Mouse (Mus musculus) right cerebral cortex, postnatal 25 days (tissue): ENCODE measurements around the gene Ccdc77.

Source experiments
- DNase-seq: peaks from one replicate; pipeline ENCODE4 v3.0.0; 2022

The Ccdc77 gene

DNA sequence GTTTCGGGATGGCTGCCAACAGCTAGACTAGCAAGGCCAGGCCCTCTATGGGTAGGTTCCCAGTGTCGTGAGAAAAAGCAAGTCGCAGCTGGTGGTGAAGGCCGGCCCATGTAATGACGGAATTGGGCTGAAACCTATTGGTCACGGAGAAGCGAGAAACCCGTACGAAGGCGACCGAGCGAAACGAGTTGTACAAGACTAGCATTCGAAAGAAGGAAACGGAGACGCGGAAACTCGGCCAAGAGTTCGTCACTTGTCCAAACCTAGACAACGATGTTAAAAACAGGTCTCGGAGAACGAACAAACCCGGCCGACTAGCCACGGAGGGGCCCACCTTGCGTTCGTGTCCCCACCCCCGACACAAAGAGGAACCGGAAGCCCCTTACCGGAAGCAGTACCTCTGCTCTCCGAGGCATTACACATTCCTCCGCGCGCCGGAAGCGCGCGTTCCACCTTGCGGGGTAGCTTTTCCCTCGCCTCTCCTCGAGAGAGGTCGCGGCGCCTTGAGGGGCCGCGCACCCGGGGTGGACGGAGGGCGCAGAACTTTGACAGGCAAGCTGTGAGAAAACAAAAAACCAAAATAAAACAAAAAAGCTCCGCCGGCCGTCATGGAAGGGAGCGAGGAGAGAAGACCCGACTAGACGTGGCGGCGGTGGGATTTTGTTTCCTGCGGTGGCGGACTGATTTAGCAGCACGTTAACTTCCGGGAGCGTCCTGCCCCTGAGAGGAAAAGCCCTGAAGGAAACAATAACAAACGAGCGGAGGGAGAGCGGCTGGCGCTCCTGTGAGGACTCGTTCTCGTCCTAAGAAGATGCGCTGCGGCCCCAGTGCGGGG lies at the start of gene Ccdc77, which contains the start of gene Kdm5a:
TSS of gene Ccdc77 (minus strand) at position 687 of the 835 bp plus-strand sequence.
TSS of gene Kdm5a (plus strand) at position 437 of the 835 bp plus-strand sequence.
- peak; percentile 96 for DNase-seq

DNA sequence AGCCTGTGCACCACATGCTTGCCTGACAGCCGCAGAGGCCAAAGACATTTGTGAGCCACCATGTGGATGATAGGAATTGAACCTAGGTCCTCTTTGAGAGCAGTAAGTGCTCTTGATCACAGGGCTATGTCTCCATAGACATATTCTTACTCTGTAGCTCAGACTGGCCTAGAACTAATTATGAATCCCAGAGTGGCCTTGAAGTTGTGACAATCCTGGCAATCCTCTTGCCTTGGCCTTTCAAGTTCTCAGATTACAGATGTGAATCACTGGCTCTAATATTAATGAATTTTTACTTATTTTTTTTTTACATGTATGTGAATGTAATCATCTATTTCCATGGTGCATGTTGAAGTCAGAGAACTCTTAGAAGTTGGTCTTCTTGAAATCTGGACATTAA lies 39.8 kb upstream of the Ccdc77 start:
- no peak for DNase-seq

DNA sequence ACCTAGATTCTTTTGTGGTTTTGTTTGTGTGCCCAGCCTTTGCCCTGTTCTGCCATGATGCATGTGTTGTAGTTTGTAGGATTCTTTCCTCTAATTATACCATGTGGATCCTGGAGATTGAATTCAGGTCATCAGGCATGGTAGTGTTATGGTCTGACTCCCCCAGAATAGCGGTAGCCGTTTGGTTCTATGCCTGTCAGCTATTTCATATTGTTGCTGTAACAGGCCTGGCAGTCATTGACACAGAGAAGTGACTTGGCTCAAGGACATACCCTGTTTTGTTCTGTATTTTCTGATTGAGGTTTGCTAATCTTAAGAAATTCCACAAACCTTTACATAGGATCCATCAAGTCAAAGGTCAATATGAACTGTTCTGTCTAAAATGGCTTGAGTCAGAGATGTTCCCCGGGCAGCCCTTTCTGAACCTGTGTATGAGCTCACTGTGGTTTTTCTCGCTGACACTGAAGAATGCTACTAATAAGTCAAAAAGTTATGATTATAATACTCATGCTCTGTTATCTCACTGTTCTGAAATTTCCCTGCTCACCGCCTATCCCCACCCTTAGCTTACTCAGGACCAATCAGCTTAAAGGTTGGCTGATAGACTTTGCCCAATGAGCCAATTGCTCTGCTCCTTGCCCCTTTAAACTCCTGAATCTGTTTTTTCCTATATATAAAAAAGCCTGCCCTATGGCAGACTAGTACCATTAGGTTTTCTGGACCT lies 31.6 kb upstream of the Ccdc77 start:
- DNase-seq, result no peak

DNA sequence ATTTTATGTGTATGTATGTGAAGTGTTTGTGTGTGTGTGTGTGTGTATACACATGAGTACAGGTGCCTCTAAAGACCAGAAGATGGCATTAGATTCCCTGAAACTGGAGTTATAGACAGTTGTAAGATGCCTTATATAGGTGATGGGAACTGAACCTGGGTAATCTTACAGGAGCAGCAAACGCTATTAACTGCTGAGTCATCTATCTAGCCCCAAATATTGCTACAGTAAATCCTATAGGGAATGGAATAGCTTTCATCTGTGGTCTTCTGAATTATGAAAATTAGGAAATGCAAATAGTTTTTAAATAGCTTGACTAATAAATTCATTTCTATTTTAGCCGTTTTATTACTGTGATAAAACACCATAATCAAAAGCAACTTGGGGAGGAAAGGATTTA lies 28.6 kb upstream of the Ccdc77 start:
- no peak for DNase-seq

DNA sequence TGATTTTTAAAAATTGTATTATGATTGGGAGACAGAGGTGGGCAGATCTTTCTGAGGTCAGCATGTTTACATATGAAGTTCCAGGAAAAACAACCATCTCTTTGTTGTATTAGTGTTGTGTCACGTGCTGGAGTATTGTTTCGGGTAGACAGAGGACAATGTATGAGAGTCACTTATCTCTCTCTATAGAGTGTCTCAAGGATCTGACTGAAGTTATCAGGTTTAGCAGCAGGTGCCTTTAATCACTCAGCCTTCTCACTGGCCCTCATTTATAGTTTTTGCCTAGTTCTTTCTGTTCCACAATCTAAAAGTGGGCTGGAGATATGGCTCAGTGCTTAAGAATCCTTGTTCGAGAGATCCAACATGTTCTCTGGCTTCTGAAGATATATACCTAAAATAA lies 25.9 kb upstream of the Ccdc77 start:
- no peak for DNase-seq

DNA sequence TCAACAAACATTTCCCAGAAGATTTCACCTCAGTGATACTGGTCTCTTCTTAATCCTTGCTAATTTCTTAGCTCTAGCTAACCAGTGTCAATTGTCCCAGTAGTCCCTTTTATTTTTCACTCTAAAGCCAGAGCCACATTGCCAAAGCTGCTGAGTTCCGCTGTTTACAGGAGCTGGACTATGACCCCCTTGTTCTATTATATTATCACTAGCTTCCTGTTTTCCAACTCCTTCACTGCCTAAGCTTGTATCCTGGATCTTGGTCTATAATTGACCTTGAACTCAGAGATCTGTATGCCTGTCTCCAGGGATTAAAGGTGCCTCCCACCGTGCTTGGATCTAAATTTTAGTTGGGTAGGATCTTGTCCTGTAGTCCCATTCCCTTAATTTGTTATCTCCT lies 12.6 kb upstream of the Ccdc77 start:
- no peak for DNase-seq

DNA sequence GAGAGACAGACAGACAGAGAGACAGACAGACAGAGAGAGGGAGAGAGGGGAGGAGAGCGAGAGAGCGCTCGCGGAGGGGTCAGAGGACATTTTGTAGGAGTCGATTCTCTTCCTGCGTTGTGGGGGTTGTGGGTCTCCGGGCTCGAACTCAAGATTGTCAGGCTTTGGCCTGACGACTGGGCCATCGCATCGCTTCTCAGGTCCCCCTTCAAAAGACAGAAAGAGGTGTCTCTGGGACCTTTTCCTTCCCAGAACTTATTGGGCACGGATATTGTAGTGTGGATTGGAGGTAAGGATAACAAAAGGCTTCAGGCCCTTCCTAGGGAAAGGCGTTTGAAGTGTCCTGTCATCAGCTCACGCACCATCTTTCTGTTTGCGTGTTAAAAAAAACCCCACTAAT lies 877 bp upstream of the Ccdc77 start:
- DNase-seq, result no peak

DNA sequence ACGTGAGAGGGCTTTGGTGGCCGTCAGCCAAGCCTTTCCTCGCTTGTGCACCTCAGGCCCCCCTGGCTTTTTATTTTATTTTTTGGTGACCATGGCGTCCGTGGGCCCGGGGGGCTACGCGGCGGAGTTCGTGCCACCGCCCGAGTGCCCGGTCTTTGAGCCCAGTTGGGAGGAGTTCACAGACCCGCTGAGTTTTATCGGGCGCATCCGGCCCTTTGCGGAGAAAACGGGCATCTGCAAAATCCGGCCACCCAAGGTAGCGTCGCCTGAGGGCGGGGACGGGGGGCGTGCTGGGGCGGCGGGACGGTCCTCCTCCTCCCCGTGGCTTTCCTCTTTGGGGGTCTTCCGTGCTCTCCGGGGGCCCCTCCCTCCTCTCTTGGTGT lies 340 bp upstream of the Ccdc77 start:
- no peak for DNase-seq

DNA sequence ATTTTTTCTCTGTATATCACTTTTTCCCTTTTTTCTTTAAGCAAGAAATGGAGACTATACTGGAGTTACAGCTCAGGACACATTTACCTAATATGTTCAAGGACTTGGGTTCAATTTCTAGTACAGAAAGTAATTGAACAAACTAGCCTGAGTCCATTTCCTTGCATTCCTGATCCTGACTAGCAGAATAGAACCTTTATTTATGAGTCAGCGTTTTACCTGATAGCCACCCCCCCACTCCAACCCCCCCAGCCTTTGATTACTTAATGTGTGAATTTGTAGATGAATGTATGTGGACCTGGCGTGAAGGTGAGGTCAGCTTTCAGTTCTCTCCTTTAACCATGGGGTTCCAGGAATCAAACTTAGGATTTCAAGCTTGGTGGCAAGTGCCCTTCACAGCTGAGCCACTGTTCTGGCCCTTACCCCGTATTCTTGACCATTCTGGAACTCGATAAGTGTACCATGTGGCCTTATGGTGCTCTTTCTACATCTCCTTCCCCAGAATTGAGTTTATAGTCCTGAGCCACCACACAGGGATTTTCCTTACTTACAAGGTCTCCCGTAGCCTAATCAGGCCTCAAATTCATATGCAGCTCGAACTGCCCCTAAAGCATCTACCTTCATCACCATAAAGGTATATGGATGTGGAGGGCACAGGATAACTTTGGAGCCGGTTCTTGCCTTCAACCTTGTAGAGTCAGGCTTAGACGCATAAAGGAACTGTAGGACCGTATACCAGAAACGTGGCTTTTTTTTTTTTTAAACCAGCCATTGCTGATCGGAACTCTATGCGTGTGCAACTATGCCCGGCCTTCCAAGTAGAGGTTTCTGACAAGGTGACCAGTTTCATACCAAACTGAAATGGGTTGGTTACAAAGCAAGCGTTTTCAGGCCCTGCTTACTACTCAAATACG lies 1.1 kb downstream of the Ccdc77 start:
- DNase-seq, result no peak

DNA sequence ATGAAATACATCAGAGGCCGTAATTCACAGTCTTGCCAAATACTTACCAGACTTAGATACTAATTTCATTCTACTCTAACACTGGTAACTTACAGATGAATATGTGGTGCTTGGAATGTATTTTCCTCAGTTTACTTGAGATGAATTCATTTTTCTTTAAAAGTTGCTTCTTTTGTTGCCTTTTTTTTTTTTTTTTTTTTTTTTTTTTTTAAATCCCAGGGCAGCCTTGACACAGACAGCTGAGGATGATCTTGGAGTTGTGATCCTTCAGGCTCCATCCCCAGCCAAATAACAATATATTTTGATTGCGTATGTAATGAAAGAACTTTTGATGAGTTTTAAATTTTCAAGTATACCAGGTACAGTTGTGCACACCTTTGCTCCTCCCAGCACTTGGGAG lies 2.0 kb downstream of the Ccdc77 start:
- no peak for DNase-seq

DNA sequence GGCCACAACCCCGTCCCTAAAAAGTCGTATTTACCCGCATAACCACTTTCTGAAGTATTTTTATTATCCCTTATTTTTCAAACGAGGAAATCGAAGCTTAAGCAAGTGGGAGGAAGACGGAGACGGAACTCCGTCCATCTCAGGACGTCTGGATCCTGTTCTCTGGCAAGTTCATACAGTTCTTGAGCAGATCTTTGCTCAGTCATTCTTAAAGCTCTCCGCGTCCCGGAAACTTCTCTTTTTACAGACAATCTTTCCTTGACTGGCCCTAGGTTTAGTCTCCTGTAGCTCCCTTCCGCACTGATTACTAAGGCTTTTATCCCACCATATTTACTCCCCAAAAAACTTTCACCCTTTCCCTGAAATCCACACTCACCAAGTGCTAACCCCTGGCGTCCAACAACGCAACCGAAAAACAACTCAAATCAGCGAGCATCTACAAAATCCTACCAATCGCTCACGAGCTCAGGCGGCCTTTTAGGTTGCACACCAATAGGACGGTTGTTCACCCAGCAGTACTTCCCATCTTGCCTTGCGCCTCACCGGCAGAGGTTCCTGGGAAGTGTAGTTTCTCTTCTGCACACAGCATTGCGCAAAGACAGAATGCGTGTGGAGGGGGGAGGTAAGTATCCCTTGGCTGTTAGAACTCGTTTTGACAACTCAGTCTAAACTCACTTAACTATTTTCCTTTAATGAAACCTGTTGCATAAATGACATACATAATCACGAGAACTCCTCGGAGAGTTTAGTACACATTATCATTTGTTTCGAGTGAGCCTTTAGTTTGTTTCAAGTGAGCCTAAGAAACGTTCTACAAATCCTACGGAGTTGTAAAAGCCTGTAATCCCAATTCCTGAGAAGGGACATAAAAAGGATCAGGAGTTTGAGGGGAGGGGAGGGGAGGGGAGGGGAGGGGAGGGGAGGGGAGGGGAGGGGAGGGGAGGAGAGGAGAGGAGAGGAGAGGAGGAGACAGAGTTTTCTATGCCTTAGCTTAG lies 6.9 kb downstream of the Ccdc77 start:
- peak; percentile 86 for DNase-seq

DNA sequence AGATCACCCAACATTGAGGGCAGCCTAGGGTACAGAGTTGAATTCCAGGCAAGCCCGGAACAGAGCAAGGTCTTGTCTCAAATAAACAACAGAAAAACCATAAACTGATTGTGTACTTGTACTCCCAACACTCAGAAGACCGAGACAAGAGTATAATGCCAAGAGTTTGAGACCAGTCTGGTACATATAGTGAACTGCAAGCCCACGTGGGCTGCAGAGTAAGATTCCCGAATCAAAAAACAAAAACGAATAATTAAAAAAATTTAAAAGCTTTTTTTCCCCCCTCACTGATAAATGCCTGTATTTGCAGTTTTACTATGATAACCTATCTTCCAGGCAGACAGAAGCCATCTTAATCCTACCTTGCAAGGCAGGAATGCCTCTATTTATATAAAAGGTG lies 7.7 kb downstream of the Ccdc77 start:
- DNase-seq, result no peak

DNA sequence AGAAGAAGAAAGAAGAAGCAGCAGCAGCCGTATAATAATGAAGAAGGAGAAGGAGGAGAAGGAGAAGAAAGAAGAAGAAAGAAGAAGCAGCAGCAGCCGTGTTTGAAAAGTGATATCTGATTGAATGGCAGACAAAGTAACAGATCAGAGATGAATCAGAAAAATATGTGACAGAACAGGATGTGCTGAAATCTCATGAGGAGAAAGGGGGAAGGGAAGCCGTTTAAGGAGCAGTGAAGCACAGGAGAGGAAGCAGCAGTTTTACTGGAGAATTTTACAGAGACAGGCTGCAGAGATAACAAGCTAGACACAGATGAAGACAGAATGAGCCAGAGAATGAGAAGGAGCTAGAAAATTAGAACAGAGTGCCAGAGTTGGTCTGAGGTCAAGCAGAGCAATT lies 15.2 kb downstream of the Ccdc77 start:
- DNase-seq, result no peak

DNA sequence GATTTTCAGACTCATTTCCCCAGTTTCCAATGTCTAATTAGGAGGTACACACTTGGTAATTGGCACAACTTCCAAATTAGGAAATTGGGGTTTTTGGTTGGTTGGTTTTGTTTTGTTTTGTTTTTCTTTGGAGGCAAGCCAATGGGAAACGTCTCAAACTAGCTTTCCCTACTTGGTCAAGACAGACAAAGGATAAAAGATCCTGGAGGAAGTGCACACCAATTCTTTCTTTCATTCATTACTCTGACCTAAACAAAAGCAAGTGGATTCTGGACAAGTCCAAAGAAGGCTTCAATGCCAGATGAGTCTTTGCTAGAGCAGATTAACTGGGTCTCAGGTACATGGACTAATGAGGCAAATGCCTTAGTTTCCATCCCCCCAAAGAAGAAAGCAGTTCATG lies 20.2 kb downstream of the Ccdc77 start:
- no peak for DNase-seq

DNA sequence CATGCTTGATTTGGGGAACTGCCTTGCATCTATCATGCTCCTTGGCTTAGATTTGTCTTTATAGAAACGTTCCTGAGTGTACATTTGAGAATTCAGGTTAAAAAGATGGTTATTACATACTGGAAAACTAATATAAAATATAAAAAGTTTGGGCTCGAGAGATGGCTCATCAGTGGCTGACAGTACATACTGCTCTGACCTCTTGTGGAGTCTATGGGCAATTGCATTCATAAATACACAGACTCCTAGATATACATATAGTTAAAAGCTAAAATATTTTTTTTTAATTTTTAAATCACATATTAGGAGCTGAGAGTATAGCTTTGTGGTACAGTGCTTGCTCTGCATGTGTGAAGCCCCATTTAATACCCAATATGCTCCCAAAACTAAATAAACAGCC lies 31.8 kb downstream of the Ccdc77 start:
- DNase-seq, result no peak

DNA sequence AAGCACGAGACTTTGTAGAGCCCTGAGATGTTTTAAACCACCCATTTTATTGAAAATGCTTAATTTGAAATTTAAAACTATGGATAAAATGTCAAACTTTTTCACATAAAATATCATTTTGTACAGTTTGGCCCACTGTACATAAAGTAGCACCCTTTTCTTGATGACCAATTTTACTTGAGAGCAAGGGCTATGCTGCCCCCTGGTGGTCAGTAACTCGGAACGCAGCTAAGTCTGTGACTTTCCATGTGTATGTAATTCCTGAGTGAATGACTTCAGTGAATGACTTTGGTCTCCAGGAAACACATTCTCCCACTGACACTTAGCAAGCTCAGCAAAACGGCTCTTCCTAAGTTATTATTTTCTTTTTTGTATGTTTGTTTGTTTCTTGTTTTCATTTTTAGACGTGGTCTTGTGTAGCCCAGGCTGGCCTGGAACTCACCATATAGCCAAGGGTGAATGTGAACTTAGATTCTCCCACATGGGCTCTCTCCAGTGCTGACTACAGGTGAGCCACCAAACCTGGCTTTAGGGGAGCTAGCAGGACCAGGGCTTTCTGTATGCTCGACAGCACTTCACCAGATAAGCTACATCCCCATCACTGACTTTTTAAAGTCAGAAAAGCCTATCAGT lies 39.8 kb downstream of the Ccdc77 start:
- DNase-seq, result peak; percentile 26

DNA sequence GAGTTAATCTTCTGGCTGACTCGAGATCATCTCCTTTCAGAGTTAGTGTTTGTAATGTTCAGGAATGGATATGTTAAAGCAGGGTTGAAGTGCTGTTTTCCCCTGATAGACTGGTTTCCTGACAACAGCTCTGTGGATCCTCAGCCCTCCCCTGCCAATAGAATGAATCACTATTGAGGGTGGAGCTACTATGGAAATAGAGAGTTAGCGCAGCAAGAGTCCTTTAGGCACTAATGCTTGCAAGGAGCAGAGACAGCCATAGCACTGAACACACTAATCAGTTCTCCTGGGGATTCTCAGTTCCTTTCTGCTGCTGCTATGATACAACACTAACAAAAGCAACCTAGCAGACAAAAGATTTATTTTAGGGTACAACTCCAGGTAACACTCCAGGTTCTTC lies 43.8 kb downstream of the Ccdc77 start:
- DNase-seq, result no peak

DNA sequence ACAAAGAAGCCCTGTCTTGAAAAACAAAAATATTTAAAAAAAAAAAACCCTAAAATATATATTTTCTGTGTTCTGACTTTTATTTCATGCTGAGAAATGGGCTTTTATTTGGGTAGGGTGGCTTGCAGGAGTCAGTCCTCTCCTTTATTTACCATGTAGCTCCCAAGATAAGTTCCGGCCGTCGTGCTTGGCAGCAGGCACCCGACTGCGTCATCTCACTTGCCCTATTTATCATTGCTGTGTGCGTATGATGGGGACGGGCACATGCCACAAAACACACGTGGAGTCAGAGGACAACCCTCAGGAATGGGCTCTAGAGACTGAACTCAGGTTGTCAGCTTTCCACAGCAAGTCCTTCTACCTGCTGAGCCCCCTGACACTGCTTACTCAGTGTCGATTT lies 45.0 kb downstream of the Ccdc77 start:
- no peak for DNase-seq

DNA sequence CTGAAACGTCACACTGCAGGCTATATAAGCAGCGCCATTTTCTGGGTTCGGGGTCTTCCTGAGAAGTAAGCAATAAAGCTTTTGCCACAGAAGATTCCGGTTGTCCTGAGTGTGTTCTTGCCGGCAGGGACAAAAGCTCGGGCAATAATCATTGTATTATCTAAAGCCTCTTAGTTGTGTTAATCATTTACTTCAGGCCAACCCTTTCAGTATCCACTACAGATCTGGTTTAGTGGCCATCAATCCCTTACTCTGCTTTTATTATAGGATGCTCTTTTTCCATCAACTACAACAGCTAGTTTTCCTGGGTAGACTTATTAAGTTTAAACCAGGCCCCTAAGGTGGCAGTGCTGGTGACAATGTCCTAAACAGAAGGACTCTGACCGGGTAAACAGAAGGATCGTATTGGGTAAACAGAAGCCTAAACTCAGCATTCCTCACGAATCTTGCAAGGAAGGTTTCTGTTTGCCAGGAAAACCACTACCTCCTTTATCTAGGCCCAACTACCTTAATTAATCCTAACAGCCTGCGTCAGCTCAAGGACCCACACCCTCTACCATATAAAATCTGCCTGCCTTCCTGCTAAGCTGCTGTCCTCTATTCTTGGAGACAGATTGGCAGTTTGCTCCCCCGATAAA lies 45.8 kb downstream of the Ccdc77 start:
- DNase-seq, result no peak

DNA sequence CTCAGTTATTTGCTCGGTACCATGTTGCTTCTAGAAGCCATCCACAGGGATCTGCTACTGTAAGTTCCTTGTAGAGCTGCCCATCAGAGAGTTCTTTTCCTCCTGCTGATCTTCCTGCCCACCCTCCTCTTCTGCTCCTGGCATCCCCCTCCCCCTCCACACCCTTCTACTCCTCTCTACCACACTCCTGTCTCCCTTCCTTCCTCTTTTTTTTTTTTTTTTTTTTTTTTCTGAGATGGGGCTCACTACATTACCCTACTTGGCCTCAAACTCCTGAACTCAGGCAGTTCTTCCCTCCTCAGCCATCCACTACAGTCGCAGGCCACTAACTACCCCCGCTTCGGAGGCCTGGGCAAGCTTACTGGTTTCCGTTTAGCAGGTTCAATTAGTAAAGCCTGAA lies 51.7 kb downstream of the Ccdc77 start:
- no peak for DNase-seq

DNA sequence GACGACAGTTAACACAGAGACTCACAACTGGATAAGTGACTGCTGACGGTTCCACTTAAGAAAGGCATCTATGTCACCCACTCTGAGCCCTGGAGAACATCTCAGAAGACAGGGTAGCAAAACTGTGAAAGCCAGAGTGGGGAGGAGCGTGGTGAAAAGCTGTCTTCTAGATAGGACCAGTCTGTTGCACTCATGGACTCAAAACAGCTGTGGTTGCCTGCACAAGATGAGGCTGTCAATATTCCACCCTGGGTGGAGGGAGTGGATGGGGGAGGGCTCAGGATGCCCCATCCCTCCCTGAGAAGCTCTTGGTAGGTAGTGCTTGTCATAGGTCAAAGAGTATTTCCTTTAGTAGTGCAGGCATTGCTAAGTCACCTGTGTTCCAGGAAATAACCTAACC lies 54.4 kb downstream of the Ccdc77 start:
- DNase-seq, result no peak
